Mouse (Mus musculus) myocyte (in vitro differentiated cells): ENCODE measurements around the gene Tcf12. TPM values are rescaled to one million over a fixed set of nuclear protein-coding genes. Genes with fewer than 3 reads are reported as not detected.

Source experiments
- H3K27me3 ChIP-seq: one replicate; pipeline ENCODE4 v1.6.1; 2011; ENCODE audit not compliant: control insufficient read depth, insufficient read depth, insufficient read length
- H3K36me3 ChIP-seq: one replicate; pipeline ENCODE4 v1.6.1; 2011; ENCODE audit not compliant: control insufficient read depth, insufficient read depth
- H3K4me2 ChIP-seq: one replicate; pipeline ENCODE4 v1.6.1; 2011; ENCODE audit warnings: low read depth, control low read depth
- H3K4me3 ChIP-seq: one replicate; pipeline ENCODE4 v1.5.1; 2011; ENCODE audit warnings: mild to moderate bottlenecking, control low read depth, moderate library complexity
- H3K79me2 ChIP-seq: one replicate; pipeline ENCODE4 v1.6.1; 2011; ENCODE audit not compliant: control insufficient read depth, insufficient read depth
- H3ac ChIP-seq: one replicate; pipeline ENCODE4 v1.6.1; 2011; ENCODE audit not compliant: control insufficient read depth, insufficient read length
- CEBPB ChIP-seq: IDR thresholded peaks from 2 replicates; pipeline ENCODE4 v1.6.1; 2011; ENCODE audit warnings: mild to moderate bottlenecking, moderate library complexity; ENCODE audit not compliant: poor library complexity, insufficient read depth, severe bottlenecking
- E2F4 ChIP-seq: IDR thresholded peaks from one replicate; pipeline ENCODE4 v1.6.1; 2011; ENCODE audit warnings: mild to moderate bottlenecking, control low read depth, moderate library complexity; ENCODE audit not compliant: insufficient read depth
- MAX ChIP-seq: IDR thresholded peaks from one replicate; pipeline ENCODE4 v1.6.1; 2011; ENCODE audit warnings: low read depth, mild to moderate bottlenecking, control low read depth
- MYOD1 ChIP-seq, 3 experiments: IDR thresholded peaks; one replicate each; pipeline ENCODE4 v1.6.1; 2011; ENCODE audit warnings: control low read depth in 2 of 3, low read depth in 2 of 3, mild to moderate bottlenecking in 2 of 3, moderate library complexity in 1 of 3; ENCODE audit not compliant: insufficient read length in 2 of 3, control insufficient read depth in 1 of 3
- MYOG ChIP-seq, 3 experiments: IDR thresholded peaks; one replicate each; pipeline ENCODE4 v1.6.1; 2011; ENCODE audit warnings: control low read depth in 2 of 3, low read depth in 2 of 3, mild to moderate bottlenecking in 2 of 3; ENCODE audit not compliant: insufficient read length in 2 of 3, control insufficient read depth in 1 of 3, insufficient read depth in 1 of 3
- POLR2A ChIP-seq: IDR thresholded peaks from one replicate; pipeline ENCODE4 v1.6.1; 2011; ENCODE audit warnings: low read depth, mild to moderate bottlenecking, control low read depth, moderate library complexity; ENCODE audit not compliant: insufficient read length
- POLR2AphosphoS2 ChIP-seq: IDR thresholded peaks from one replicate; pipeline ENCODE4 v1.6.1; 2011; ENCODE audit warnings: low read depth, control low read depth; ENCODE audit not compliant: insufficient read length
- REST ChIP-seq: IDR thresholded peaks from one replicate; pipeline ENCODE4 v1.6.1; 2011; ENCODE audit warnings: mild to moderate bottlenecking, control low read depth, moderate library complexity; ENCODE audit not compliant: insufficient read depth, insufficient read length
- SRF ChIP-seq: IDR thresholded peaks from one replicate; pipeline ENCODE4 v1.6.1; 2011; ENCODE audit warnings: low read depth; ENCODE audit not compliant: control insufficient read depth, insufficient read length
- TCF12 ChIP-seq: IDR thresholded peaks from one replicate; pipeline ENCODE4 v1.6.1; 2011; ENCODE audit warnings: mild to moderate bottlenecking, control low read depth; ENCODE audit not compliant: poor library complexity, insufficient read depth, severe bottlenecking
- TCF3 ChIP-seq: IDR thresholded peaks from one replicate; pipeline ENCODE4 v1.6.1; 2011; ENCODE audit warnings: low read depth, control low read depth; ENCODE audit not compliant: insufficient read length
- USF1 ChIP-seq: IDR thresholded peaks from one replicate; pipeline ENCODE4 v1.6.1; 2011; ENCODE audit warnings: low read depth, mild to moderate bottlenecking, control low read depth, moderate library complexity
- polyA plus RNA-seq: library from polyadenylated mRNA; unstranded; fragments of >200 nt; fragmentation: generic; extraction: Trizol; gene quantifications from one replicate; pipeline ENCODE4 v1.2.1, GENCODE M21; 2012; ENCODE audit warnings: missing spikeins

Gene Tcf12
- polyA plus RNA-seq, 1 experiment, result 34.6 TPM

DNA sequence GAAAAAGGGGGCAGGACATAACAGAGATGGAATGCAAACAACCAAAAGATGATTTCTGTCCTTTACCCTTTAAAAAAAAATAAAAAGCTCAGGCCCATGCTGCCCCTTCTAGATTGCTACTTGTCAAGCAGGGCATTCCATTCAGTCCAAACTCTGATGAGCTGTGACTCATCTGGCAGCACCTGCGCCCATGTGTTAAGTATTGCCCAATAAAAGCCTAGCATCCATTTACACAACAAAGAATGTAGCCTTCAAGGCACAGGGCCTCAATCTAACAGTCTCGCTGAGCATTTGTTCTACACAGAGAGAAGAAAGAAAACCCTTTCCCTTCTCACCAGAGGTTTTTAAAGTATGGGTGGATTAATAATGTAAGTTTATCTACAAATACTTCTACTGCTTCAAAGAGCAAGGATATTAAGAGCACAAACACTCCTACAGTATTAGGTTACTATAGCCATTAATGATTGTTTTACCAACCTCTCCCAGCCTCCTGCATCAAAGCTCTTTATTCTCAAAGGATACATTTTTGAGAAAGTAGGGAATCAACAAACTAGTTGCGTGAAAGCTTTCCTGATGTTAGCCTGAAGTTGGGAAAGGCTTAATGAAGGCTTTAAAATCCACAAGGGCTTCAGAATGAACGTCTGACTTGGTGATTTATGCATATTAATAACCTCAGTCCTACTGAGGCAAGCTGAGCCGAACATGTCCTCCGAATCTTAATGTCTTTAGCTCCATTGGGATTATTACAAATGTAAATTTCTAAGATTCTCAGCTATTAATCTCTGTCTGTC, 195.6 kb downstream of the Tcf12 start:
- Histone ChIP-seq H3K4me2 (no peak overlapping the region), H3ac (no peak overlapping the region), H3K27me3 (no peaks in the 10 kb centered on the region), H3K4me3 (no peak overlapping the region), H3K36me3 (peaks cover 5% of the 10 kb centered on the region), H3K79me2 (peaks cover 4% of the 10 kb centered on the region)
- TF ChIP-seq CEBPB, result peak; percentile 81
- no peak for TF ChIP-seq E2F4
- peak in 2 of 3 experiments; percentile 56 to 62 for TF ChIP-seq MYOD1 (IDR thresholded peaks at IDR 0.05; ENCODE audit: control insufficient read depth in 1 of 3, insufficient read length in 2 of 3, low read depth in 2 of 3)

DNA sequence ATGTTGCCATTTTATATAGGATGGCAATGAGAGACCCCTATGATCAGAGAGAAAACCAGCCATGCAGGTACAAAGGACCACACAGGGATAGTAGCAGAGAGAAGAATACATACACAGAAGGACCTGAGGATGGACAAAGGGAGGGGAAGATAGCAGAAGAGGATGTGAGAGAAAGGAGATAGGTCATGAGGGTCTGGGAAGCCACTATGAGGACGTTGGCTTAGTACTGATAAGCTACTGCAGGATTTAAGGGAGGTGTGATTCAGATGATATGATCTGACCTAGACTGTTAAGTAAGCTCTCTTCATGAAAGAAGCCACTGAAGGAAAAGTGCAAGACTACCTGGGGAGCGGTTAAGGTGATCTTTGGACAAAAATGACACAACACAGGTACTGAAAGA, 205.1 kb downstream of the Tcf12 start:
- Histone ChIP-seq H3ac (no peak overlapping the region), H3K79me2 (peaks cover 5% of the 10 kb centered on the region), H3K27me3 (no peaks in the 10 kb centered on the region), H3K4me3 (no peak overlapping the region), H3K4me2 (no peak overlapping the region), H3K36me3 (peaks cover 17% of the 10 kb centered on the region)
- TF ChIP-seq CEBPB, result no peak
- no peak for TF ChIP-seq USF1
- no peak for TF ChIP-seq TCF12
- TF ChIP-seq POLR2AphosphoS2, result no peak
- no peak for TF ChIP-seq TCF3
- TF ChIP-seq MYOG (IDR thresholded peaks at IDR 0.05; ENCODE audit: control insufficient read depth in 1 of 3, insufficient read depth in 1 of 3, insufficient read length in 2 of 3, low read depth in 2 of 3), result no peak
- TF ChIP-seq POLR2A, result no peak
- no peak for TF ChIP-seq REST

DNA sequence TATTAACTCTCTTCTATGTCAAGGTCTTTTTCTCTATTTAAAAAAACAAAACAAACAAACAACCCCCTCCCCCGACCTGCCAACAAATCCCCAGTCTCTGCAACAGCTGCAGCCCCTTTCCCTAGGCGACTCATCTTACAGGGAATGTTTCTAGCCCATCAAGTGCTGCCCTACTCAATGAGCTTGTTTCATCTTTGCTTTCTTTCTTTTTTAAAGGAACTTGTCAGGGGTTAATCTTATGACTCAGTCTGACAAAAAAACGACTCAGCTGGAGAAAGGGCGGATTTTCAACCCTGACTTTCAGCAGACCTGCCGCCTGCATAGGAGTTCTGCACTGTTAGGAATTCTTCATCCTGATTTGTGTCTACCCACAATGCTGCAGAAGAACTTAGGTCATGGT, 212.8 kb downstream of the Tcf12 start:
- Histone ChIP-seq H3K4me3 (no peak overlapping the region), H3K4me2 (peak overlapping the region; percentile 64), H3K36me3 (no peaks in the 10 kb centered on the region), H3K27me3 (no peaks in the 10 kb centered on the region), H3K79me2 (peaks cover 26% of the 10 kb centered on the region), H3ac (no peak overlapping the region)
- TF ChIP-seq MYOG (IDR thresholded peaks at IDR 0.05; ENCODE audit: control insufficient read depth in 1 of 3, insufficient read depth in 1 of 3, insufficient read length in 2 of 3, low read depth in 2 of 3) (peak in 1 of 3 experiments; percentile 48), MAX (no peak), REST (no peak), MYOD1 (IDR thresholded peaks at IDR 0.05; ENCODE audit: control insufficient read depth in 1 of 3, insufficient read length in 2 of 3, low read depth in 2 of 3) (peak in 2 of 3 experiments; percentile 77 to 82), SRF (no peak)

DNA sequence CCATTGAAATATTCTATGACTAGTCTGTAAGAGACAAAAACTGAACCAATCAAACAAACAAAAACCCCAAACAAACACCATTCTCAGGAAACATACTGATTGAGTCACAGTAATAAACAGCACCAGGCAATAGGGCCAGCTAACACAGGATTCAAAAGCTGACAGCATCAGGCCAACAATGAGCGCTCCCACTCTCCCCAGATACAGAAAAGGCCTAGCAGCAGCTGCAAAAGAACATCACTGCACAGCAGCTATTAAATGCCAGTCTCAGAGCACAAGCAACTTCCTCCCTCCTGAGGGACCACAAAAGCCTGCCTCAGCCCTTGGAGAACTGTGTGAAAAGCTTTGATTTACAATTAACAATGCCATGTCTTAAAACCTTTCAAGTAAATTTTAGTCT, 214.3 kb downstream of the Tcf12 start:
- Histone ChIP-seq H3K4me2 (no peak overlapping the region), H3K79me2 (peaks cover 26% of the 10 kb centered on the region), H3ac (no peak overlapping the region), H3K36me3 (no peaks in the 10 kb centered on the region), H3K4me3 (no peak overlapping the region), H3K27me3 (no peaks in the 10 kb centered on the region)
- TF ChIP-seq MYOD1 (IDR thresholded peaks at IDR 0.05; ENCODE audit: control insufficient read depth in 1 of 3, insufficient read length in 2 of 3, low read depth in 2 of 3) (peak; percentile 31 to 64 (median 54)), MYOG (IDR thresholded peaks at IDR 0.05; ENCODE audit: control insufficient read depth in 1 of 3, insufficient read depth in 1 of 3, insufficient read length in 2 of 3, low read depth in 2 of 3) (peak in 2 of 3 experiments; percentile 30 to 36), TCF3 (no peak)

DNA sequence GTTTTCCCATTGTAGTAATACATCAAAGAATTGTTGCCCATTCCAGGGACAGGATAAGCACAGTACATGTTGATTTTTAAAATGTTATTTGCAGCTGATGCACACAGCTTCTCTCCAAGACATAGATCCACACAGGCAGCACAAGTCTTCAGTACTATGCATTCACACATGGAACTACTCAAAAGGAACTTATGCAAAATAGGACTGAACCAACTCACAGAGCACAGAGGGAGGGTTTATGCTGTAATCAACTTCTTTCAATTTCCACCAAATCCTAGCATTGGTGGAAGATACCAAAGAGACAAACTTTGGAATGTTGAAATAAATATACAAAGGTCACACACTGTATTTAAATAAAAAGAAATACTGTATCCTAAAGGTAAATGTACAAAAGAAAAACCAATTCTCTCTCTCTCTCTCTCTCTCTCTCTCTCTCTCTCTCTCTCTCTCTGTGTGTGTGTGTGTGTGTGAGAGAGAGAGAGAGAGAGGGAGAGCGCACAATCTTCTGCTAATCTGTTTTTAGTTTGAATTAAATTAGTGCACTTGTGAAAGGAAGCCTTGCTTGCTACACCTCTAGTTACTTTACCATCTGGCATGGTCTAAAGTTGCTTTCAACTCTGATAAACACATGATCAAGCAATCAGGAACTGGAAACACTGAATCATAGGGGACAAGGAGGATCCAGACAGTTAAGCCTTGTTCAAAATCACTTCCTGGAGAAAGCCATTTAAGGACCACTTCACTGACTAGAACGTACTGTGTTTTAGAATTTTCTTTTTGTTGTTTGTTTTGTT, 215.5 kb downstream of the Tcf12 start:
- H3K4me2 ChIP-seq, result peak overlapping the region; percentile 37
- TF ChIP-seq MYOD1 (IDR thresholded peaks at IDR 0.05; ENCODE audit: control insufficient read depth in 1 of 3, insufficient read length in 2 of 3, low read depth in 2 of 3) (no peak), TCF12 (no peak), TCF3 (no peak), MAX (no peak), E2F4 (no peak), USF1 (no peak), CEBPB (no peak), SRF (no peak), MYOG (IDR thresholded peaks at IDR 0.05; ENCODE audit: control insufficient read depth in 1 of 3, insufficient read depth in 1 of 3, insufficient read length in 2 of 3, low read depth in 2 of 3) (no peak), POLR2A (no peak), REST (no peak)
- no peaks in the 10 kb centered on the region for H3K36me3 ChIP-seq
- H3K27me3 ChIP-seq, result no peaks in the 10 kb centered on the region
- no peak overlapping the region for H3ac ChIP-seq
- no peak overlapping the region for H3K4me3 ChIP-seq
- H3K79me2 ChIP-seq, result peaks cover 21% of the 10 kb centered on the region
